Mouse (Mus musculus): Measurements from ENCODE around the gene Pard3b. TPM values are rescaled to one million over a fixed set of nuclear protein-coding genes. Genes with fewer than 3 reads are reported as not detected.

Pard3b gene
- polyA plus RNA-seq, 1 experiment from 2014 or later: 15.4 TPM

DNA sequence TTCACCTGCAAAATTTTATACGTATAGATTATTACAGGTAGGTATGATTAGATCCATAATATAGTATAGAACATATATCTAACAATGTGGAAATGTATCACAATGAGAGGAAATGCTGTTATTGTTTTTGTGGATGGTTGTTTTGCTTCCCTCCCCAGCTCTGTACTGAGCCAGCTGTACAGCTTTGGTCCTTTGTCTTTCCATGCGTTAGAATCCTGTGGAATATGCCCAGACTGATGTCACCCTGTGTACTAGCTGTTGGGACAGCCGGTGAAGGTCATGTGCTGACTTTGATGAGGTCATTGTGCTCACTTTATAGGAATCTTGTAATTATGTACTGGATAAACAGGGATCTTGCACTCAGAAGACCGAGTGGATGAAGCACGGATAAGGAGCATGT lies 286.9 kb downstream of the Pard3b start:
- Histone ChIP-seq H3K4me3 (ENCODE audit: low read depth, low read length) (no peak overlapping the region), H3K27ac (ENCODE audit: low read depth, low read length) (no peak overlapping the region), H3K27me3 (ENCODE audit: control insufficient read depth, insufficient read depth, low read length) (no peaks in the 10 kb centered on the region), H3K4me2 (ENCODE audit: low read depth, low read length, severe bottlenecking) (no peak overlapping the region), H3K9ac (ENCODE audit: low read length) (no peak overlapping the region), H3K9me3 (ENCODE audit: control insufficient read depth, low read length) (no peaks in the 10 kb centered on the region), H3K36me3 (ENCODE audit: control insufficient read depth, insufficient read depth, low read length) (no peaks in the 10 kb centered on the region), H3K4me1 (replicated peaks; ENCODE audit: control insufficient read depth, insufficient read depth, low read length) (0 out of 2 replicates have a peak, but pooled peaks cover 3% of the 10 kb centered on the region)
- no peak for ATAC-seq (replicated peaks; ENCODE audit: low FRiP score)
- 58% methylated on average over 5 of the region's 5 CpGs for WGBS
- DNase-seq (ENCODE audit: low spot score): no peak

DNA sequence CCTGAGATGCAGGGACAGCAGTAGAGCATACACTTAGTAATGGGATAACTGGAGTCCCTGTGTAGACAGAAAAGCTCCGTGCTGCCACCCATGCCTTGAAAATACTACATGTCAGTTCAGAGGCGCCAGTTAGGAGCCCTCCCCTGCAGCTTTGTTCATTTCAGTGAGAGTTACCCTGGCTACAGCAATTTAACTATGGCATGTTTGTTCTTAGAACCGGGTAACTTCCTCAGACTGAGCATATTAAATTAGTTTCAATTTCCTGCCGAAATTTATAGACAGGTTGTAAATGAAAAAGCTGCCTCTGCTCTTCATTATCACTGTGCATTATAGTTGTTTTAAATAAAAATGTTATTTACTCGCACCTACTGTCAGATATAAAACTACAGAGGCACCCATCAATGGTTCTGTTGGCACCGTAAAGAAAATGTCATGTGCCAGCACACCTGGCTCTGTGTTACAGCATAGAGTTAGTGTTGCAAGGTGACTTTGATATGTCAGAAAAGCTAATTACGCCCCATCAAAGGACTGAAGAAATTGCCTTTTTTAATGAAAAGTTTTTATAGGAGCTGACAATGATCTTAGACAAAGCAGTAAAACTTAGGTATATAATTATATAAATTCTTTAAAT lies 289.6 kb downstream of the Pard3b start:
- H3K4me3 ChIP-seq (ENCODE audit: low read depth, low read length): no peak overlapping the region
- no peak overlapping the region for H3K27ac ChIP-seq (ENCODE audit: low read depth, low read length)
- no peaks in the 10 kb centered on the region for H3K27me3 ChIP-seq (ENCODE audit: control insufficient read depth, insufficient read depth, low read length)
- H3K9me3 ChIP-seq (ENCODE audit: control insufficient read depth, low read length): no peaks in the 10 kb centered on the region
- DNase-seq (ENCODE audit: low spot score) (no peak), ATAC-seq (replicated peaks; ENCODE audit: low FRiP score) (no peak)
- WGBS: 61% methylated on average over 7 of the region's 7 CpGs
- no peaks in the 10 kb centered on the region for H3K36me3 ChIP-seq (ENCODE audit: control insufficient read depth, insufficient read depth, low read length)
- H3K4me1 ChIP-seq (replicated peaks; ENCODE audit: control insufficient read depth, insufficient read depth, low read length): 0 out of 2 replicates have a peak, but pooled peaks cover 3% of the 10 kb centered on the region
- H3K4me2 ChIP-seq (ENCODE audit: low read depth, low read length, severe bottlenecking): no peak overlapping the region
- no peak overlapping the region for H3K9ac ChIP-seq (ENCODE audit: low read length)

DNA sequence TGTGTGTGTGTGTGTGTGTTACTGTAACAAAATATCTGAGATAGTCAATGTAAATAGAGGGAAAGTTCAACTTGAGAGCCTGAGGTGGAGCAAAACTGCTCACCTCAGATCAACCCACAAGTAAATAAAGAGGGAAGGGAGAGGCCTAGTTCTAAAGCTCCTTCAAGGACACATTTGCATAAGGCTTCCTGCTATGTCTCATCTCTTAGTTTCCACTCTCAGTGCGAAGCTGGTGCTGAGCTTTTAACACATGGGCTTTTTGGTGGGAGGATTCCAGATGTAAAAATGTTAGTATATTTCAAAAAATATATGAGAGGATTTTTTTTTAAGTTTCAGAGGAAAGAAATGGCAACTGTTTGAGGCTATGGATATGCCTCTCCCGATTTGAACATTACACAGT lies 294.9 kb downstream of the Pard3b start:
- Histone ChIP-seq H3K4me2 (ENCODE audit: low read depth, low read length, severe bottlenecking) (no peak overlapping the region), H3K36me3 (ENCODE audit: control insufficient read depth, insufficient read depth, low read length) (no peaks in the 10 kb centered on the region), H3K27me3 (ENCODE audit: control insufficient read depth, insufficient read depth, low read length) (no peaks in the 10 kb centered on the region), H3K9me3 (ENCODE audit: control insufficient read depth, low read length) (no peaks in the 10 kb centered on the region), H3K9ac (ENCODE audit: low read length) (no peak overlapping the region), H3K27ac (ENCODE audit: low read depth, low read length) (no peak overlapping the region), H3K4me3 (ENCODE audit: low read depth, low read length) (no peak overlapping the region), H3K4me1 (replicated peaks; ENCODE audit: control insufficient read depth, insufficient read depth, low read length) (no peaks in the 10 kb centered on the region)
- no peak for ATAC-seq (replicated peaks; ENCODE audit: low FRiP score)
- 76% methylated on average over 2 of the region's 2 CpGs for WGBS
- no peak for DNase-seq (ENCODE audit: low spot score)

DNA sequence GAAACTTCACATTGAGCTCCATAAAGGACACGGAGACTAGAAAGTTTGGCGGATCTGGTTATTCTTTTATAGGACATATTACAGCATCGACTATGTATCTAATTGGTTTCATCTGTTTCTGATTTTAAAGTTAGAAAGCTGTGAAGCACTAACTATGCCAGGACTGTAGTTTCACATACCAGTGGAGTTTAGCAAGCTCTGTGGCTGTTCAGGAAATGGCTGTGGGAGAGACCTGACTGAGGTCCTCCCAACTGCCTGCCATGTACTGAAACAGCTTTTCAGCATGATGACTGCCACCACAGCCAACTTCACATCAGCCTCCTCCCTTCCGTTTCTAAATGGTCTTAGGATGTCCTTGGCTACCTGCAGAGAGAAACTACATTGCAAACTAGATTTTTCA lies 296.1 kb downstream of the Pard3b start:
- 88% methylated on average over 4 of the region's 4 CpGs for WGBS
- no peak overlapping the region for H3K27ac ChIP-seq (ENCODE audit: low read depth, low read length)
- H3K27me3 ChIP-seq (ENCODE audit: control insufficient read depth, insufficient read depth, low read length): no peaks in the 10 kb centered on the region
- ATAC-seq (replicated peaks; ENCODE audit: low FRiP score) (no peak), DNase-seq (ENCODE audit: low spot score) (no peak)
- no peaks in the 10 kb centered on the region for H3K36me3 ChIP-seq (ENCODE audit: control insufficient read depth, insufficient read depth, low read length)
- H3K4me3 ChIP-seq (ENCODE audit: low read depth, low read length): no peak overlapping the region
- H3K4me1 ChIP-seq (replicated peaks; ENCODE audit: control insufficient read depth, insufficient read depth, low read length): no peaks in the 10 kb centered on the region
- no peaks in the 10 kb centered on the region for H3K9me3 ChIP-seq (ENCODE audit: control insufficient read depth, low read length)
- no peak overlapping the region for H3K9ac ChIP-seq (ENCODE audit: low read length)
- H3K4me2 ChIP-seq (ENCODE audit: low read depth, low read length, severe bottlenecking): no peak overlapping the region

DNA sequence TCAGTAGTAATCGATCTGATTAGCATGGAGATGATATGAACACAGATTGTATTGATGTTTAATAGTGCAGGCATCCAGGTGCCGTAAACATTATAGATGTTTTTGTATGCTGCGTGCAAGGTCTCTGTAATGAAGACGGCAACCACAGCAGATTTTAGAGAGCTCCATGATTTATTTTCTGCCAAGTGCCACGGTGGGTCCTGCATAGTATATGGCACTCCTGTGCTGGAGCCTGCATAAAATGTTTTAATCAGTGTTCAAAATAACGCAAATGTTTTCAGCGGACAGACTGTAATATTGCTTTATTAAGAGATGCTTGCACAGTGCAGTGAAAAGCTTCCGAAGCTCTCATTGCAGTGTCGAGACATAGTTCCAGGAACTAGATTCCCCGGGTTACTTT lies 301.3 kb downstream of the Pard3b start:
- H3K9me3 ChIP-seq (ENCODE audit: control insufficient read depth, low read length): no peaks in the 10 kb centered on the region
- no peaks in the 10 kb centered on the region for H3K27me3 ChIP-seq (ENCODE audit: control insufficient read depth, insufficient read depth, low read length)
- H3K4me1 ChIP-seq (replicated peaks; ENCODE audit: control insufficient read depth, insufficient read depth, low read length): no peaks in the 10 kb centered on the region
- ATAC-seq (replicated peaks; ENCODE audit: low FRiP score) (no peak), DNase-seq (ENCODE audit: low spot score) (no peak)
- H3K4me3 ChIP-seq (ENCODE audit: low read depth, low read length): no peak overlapping the region
- WGBS: 91% methylated on average over 10 of the region's 10 CpGs
- H3K27ac ChIP-seq (ENCODE audit: low read depth, low read length): no peak overlapping the region
- H3K9ac ChIP-seq (ENCODE audit: low read length): no peak overlapping the region
- no peaks in the 10 kb centered on the region for H3K36me3 ChIP-seq (ENCODE audit: control insufficient read depth, insufficient read depth, low read length)
- no peak overlapping the region for H3K4me2 ChIP-seq (ENCODE audit: low read depth, low read length, severe bottlenecking)

DNA sequence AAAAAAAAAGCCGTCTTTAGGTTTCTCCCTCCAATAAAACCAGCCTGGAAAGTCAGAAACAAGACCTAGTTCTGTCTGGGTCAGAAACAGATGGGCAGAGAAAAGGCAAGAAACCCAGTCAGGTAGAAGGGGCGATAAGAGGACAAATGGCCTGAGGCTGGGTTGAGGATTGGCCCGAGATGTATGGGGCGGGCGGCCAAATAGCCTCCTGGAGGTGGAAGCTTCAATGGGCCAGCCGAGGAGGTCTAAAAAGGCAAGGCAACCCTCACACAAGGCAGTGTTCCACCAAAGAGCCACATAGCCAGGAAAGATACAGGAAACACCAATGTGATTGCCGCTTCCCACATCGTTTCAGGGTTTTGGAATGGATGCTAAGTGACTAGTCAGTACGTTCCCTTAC lies 322.9 kb downstream of the Pard3b start:
- Histone ChIP-seq H3K9ac (ENCODE audit: low read length) (no peak overlapping the region), H3K4me1 (replicated peaks; ENCODE audit: control insufficient read depth, insufficient read depth, low read length) (0 out of 2 replicates have a peak, but pooled peaks cover 2% of the 10 kb centered on the region), H3K4me2 (ENCODE audit: low read depth, low read length, severe bottlenecking) (no peak overlapping the region), H3K27ac (ENCODE audit: low read depth, low read length) (no peak overlapping the region), H3K9me3 (ENCODE audit: control insufficient read depth, low read length) (no peaks in the 10 kb centered on the region), H3K36me3 (ENCODE audit: control insufficient read depth, insufficient read depth, low read length) (no peaks in the 10 kb centered on the region), H3K27me3 (ENCODE audit: control insufficient read depth, insufficient read depth, low read length) (no peaks in the 10 kb centered on the region), H3K4me3 (ENCODE audit: low read depth, low read length) (no peak overlapping the region)
- ATAC-seq (replicated peaks; ENCODE audit: low FRiP score): no peak
- WGBS: 87% methylated on average over 9 of the region's 9 CpGs
- DNase-seq (ENCODE audit: low spot score): no peak

DNA sequence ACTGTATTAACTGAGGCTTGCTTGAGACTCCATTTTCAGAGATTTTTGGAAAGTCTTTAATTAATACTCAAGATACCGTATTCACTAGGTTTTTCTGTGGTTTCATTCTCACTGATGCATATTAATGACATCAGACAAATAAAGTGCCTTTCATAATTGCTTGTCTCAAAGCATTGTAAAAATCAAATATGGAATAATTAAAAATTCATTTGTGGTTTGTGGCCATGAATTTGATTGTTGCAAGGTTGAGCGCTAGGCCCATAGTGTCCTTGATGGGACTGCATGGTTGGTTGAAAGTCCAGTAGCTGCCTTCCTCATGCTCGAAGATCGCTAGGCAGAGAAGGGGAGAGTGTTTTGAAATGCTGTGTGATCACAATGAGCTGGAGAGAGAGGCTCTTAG lies 323.9 kb downstream of the Pard3b start:
- Histone ChIP-seq H3K9me3 (ENCODE audit: control insufficient read depth, low read length) (no peaks in the 10 kb centered on the region), H3K4me2 (ENCODE audit: low read depth, low read length, severe bottlenecking) (no peak overlapping the region), H3K4me1 (replicated peaks; ENCODE audit: control insufficient read depth, insufficient read depth, low read length) (0 out of 2 replicates have a peak, but pooled peaks cover 2% of the 10 kb centered on the region), H3K4me3 (ENCODE audit: low read depth, low read length) (no peak overlapping the region), H3K27ac (ENCODE audit: low read depth, low read length) (no peak overlapping the region), H3K27me3 (ENCODE audit: control insufficient read depth, insufficient read depth, low read length) (no peaks in the 10 kb centered on the region), H3K9ac (ENCODE audit: low read length) (no peak overlapping the region), H3K36me3 (ENCODE audit: control insufficient read depth, insufficient read depth, low read length) (no peaks in the 10 kb centered on the region)
- ATAC-seq (replicated peaks; ENCODE audit: low FRiP score) (no peak), DNase-seq (ENCODE audit: low spot score) (no peak)
- 88% methylated on average over 4 of the region's 4 CpGs for WGBS

DNA sequence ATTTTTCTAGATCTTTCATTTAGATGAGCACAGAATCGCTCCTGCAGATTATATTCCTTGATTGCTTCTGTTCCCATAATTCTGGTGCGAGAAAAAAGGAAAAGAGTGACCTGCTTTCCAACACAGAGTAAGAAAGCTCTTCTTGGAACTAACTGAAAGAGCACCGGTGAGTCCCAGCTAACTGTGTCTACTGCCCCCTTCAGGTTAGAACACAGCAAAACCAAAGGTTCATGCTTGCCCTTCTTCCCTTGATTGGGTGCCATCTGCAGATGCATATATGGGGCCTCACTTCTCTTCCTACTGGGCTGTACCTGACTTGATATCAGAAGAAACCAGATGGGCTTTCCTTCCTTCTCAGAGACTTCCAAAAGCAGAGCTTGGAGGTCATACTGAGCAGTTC lies 328.5 kb downstream of the Pard3b start:
- WGBS: 74% methylated on average over 3 of the region's 3 CpGs
- H3K4me3 ChIP-seq (ENCODE audit: low read depth, low read length): no peak overlapping the region
- H3K27me3 ChIP-seq (ENCODE audit: control insufficient read depth, insufficient read depth, low read length): no peaks in the 10 kb centered on the region
- no peaks in the 10 kb centered on the region for H3K36me3 ChIP-seq (ENCODE audit: control insufficient read depth, insufficient read depth, low read length)
- H3K9ac ChIP-seq (ENCODE audit: low read length): no peak overlapping the region
- no peak overlapping the region for H3K27ac ChIP-seq (ENCODE audit: low read depth, low read length)
- ATAC-seq (replicated peaks; ENCODE audit: low FRiP score) (no peak), DNase-seq (ENCODE audit: low spot score) (no peak)
- no peak overlapping the region for H3K4me2 ChIP-seq (ENCODE audit: low read depth, low read length, severe bottlenecking)
- no peaks in the 10 kb centered on the region for H3K4me1 ChIP-seq (replicated peaks; ENCODE audit: control insufficient read depth, insufficient read depth, low read length)
- no peaks in the 10 kb centered on the region for H3K9me3 ChIP-seq (ENCODE audit: control insufficient read depth, low read length)

DNA sequence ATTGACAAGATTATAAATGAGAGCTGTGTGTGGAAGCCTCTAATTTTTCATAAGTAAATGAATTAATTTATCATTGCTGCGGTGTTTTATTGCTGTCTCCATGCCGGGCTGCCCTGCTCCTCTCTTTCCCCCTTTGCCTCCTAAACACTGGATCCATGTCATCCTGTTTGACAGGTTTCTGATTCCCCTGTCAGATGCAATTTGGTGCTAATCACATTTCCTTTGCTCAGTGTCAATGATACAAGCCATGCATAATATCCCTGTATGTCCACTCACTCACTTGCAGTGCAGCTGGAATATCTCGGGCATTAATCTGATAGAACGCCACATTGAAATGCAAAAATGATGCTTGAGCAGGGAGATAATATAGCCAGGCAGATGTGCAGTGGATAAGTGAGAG lies 329.2 kb downstream of the Pard3b start:
- DNase-seq (ENCODE audit: low spot score) (no peak), ATAC-seq (replicated peaks; ENCODE audit: low FRiP score) (no peak)
- H3K27me3 ChIP-seq (ENCODE audit: control insufficient read depth, insufficient read depth, low read length): no peaks in the 10 kb centered on the region
- H3K4me3 ChIP-seq (ENCODE audit: low read depth, low read length): no peak overlapping the region
- H3K36me3 ChIP-seq (ENCODE audit: control insufficient read depth, insufficient read depth, low read length): no peaks in the 10 kb centered on the region
- H3K9ac ChIP-seq (ENCODE audit: low read length): no peak overlapping the region
- 92% methylated on average over 4 of the region's 4 CpGs for WGBS
- H3K9me3 ChIP-seq (ENCODE audit: control insufficient read depth, low read length): no peaks in the 10 kb centered on the region
- H3K4me1 ChIP-seq (replicated peaks; ENCODE audit: control insufficient read depth, insufficient read depth, low read length): no peaks in the 10 kb centered on the region
- H3K4me2 ChIP-seq (ENCODE audit: low read depth, low read length, severe bottlenecking): no peak overlapping the region
- no peak overlapping the region for H3K27ac ChIP-seq (ENCODE audit: low read depth, low read length)

All from forebrain, embryonic 11.5 days (tissue).